Mouse (Mus musculus): ENCODE data around the gene Pla2g1b. TPM values are rescaled to one million over a fixed set of nuclear protein-coding genes. Genes with fewer than 3 reads are reported as not detected.
A peak's percentile ranks its signal among the peaks of the same experiment; 100 is the strongest.

Gene Pla2g1b
- polyA plus RNA-seq, 1 experiment, result not detected

DNA sequence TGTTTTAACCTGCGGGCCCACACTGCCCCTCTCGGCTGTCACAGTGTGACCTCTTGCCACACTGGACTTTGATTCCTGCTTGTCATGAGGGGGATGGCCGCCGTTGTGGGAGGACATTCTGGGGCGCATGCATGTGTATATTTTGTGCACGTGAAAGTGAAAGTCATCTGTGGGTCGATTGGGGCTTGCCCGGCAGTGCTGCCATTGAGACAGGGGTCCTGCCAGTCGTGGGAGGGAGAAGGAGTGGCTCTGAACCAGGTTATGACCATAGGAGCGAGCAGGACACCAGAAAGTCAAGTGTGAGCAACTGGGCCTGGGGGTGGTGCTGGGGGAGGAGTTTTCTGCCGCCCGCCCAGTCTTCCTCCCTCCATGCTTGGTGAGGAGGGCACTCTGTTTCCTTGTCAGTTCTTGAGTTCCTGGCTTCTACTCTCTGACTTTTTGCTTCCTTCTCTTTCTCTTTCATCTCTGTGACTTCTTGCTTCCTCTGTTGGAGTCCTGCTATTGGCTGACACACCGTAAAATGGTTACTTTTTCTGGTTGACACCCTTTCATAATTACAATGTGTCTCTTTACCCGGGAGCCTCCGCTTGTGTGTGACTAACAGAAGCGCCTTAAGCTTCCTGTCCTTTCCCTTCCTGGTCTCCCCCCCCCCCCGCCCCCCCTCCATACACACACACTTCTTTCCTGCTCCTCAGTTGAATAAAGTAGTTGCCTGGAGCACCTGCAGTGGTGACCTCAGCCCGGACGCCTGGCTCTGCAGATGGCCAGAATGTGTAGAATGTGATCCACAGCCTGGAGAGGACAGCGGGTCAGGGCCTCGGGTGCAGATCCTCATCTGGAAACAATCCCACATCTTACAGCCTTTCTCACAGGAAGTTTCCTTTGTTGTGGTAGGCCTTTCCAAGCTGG, 55.7 kb downstream of the Pla2g1b start:
- Histone ChIP-seq H3K27me3 (replicated peaks) (no peaks in the 10 kb centered on the region), H3K36me3 (replicated peaks; ENCODE audit: low read length) (peaks cover 44% of the 10 kb centered on the region), H3K4me1 (peaks cover 85% of the 10 kb centered on the region), H3K9me3 (no peaks in the 10 kb centered on the region), H3K4me3 (replicated peaks) (peak overlapping the region; percentile 92)
- TF ChIP-seq FLI1 (IDR thresholded peaks at IDR 0.05; ENCODE audit: low read length) (no peak), GATA1 (IDR thresholded peaks at IDR 0.05; ENCODE audit: borderline replicate concordance, low read length) (no peak)

DNA sequence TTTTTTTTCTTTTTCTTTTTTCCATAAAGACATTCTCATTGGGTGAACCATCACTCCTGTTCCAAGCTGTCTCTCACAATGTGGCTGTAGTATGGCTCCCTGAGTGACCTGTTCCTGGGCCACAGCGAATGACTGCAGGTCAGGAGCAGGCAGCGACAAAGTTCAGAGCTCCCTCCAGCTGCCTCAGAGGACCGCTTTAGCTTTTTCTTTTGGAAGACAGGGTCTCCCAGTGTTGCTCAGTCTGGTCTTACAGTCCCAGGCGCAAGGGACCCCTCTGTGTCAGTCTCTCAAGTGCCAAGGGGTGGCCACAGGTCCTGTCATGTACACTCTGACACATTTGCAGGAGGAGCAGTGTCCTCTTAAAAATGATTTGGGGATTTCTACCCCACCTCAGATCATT, 56.5 kb downstream of the Pla2g1b start:
- Histone ChIP-seq H3K9me3 (no peaks in the 10 kb centered on the region), H3K27me3 (replicated peaks) (no peaks in the 10 kb centered on the region), H3K4me3 (replicated peaks) (peak overlapping the region; percentile 35), H3K4me1 (peaks cover 83% of the 10 kb centered on the region), H3K36me3 (replicated peaks; ENCODE audit: low read length) (peaks cover 47% of the 10 kb centered on the region)
- TF ChIP-seq GATA1 (IDR thresholded peaks at IDR 0.05; ENCODE audit: borderline replicate concordance, low read length) (no peak), FLI1 (IDR thresholded peaks at IDR 0.05; ENCODE audit: low read length) (no peak)

- Histone ChIP-seq H3K9me3 (no peaks in the 10 kb centered on the region), H3K36me3 (replicated peaks; ENCODE audit: low read length) (peaks cover 49% of the 10 kb centered on the region), H3K27me3 (replicated peaks) (no peaks in the 10 kb centered on the region), H3K4me1 (peaks cover 85% of the 10 kb centered on the region), H3K4me3 (replicated peaks) (no peak overlapping the region)
- no peak for TF ChIP-seq FLI1 (IDR thresholded peaks at IDR 0.05; ENCODE audit: low read length)
- no peak for TF ChIP-seq GATA1 (IDR thresholded peaks at IDR 0.05; ENCODE audit: borderline replicate concordance, low read length)
Observed at GRCm38 (mm10) chr5:115522981-115523499, 57.0 kb downstream of the Pla2g1b start.

DNA sequence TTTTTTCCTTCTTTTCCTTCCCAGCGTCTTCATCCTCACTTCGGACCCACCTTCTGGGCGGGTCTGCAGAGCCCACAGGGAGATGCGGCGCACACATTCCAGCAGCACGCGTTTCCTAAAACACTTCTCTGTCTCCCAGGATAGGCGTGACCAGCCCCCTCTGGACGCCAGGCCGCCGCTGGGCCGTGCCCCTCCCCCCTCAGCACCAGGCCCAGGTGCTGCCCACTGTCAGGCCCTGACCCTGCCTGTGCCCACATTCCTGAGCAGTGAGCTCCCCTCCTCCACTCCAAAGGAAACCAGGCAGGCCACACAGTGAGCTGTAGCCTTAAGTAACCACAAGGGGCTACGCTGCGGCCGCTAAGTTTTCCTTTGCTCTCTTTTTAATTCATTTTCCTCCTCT, 57.9 kb downstream of the Pla2g1b start:
- peak overlapping the region; percentile 84 for H3K4me3 ChIP-seq (replicated peaks)
- no peaks in the 10 kb centered on the region for H3K9me3 ChIP-seq
- H3K36me3 ChIP-seq (replicated peaks; ENCODE audit: low read length), result peaks cover 51% of the 10 kb centered on the region
- H3K27me3 ChIP-seq (replicated peaks), result no peaks in the 10 kb centered on the region
- TF ChIP-seq FLI1 (IDR thresholded peaks at IDR 0.05; ENCODE audit: low read length) (no peak), GATA1 (IDR thresholded peaks at IDR 0.05; ENCODE audit: borderline replicate concordance, low read length) (no peak)
- H3K4me1 ChIP-seq, result peaks cover 93% of the 10 kb centered on the region

Other genes with a start within 250 kb of the Pla2g1b start
- gene Pop5, start 230.4 kb upstream of the Pla2g1b start, polyA plus RNA-seq (2012; ENCODE audit: insufficient read depth, low replicate concordance), result 51.5 and 56.1 TPM in 2 replicates
- gene Rnf10, start 193.4 kb upstream of the Pla2g1b start, polyA plus RNA-seq (2012; ENCODE audit: insufficient read depth, low replicate concordance), result 127 and 382 TPM in 2 replicates
- 8.3 and 12.6 TPM in 2 replicates for gene Coq5, start 186.6 kb upstream of the Pla2g1b start, polyA plus RNA-seq (2012; ENCODE audit: insufficient read depth, low replicate concordance)
- 552 and 565 TPM in 2 replicates for gene Dynll1, start 165.3 kb upstream of the Pla2g1b start, polyA plus RNA-seq (2012; ENCODE audit: insufficient read depth, low replicate concordance)
- 79.3 and 86.6 TPM in 2 replicates for gene Srsf9, start 139.1 kb upstream of the Pla2g1b start, polyA plus RNA-seq (2012; ENCODE audit: insufficient read depth, low replicate concordance)
- 1.9 and 8.0 TPM in 2 replicates for gene Gatc, start 125.1 kb upstream of the Pla2g1b start, polyA plus RNA-seq (2012; ENCODE audit: insufficient read depth, low replicate concordance)
- gene Triap1, start 125.0 kb upstream of the Pla2g1b start, polyA plus RNA-seq (2012; ENCODE audit: insufficient read depth, low replicate concordance), result 7.6 TPM in 1 of 2 replicates, not detected in the other
- gene Cox6a1, start 117.3 kb upstream of the Pla2g1b start, polyA plus RNA-seq (2012; ENCODE audit: insufficient read depth, low replicate concordance), result 3,165 and 8,052 TPM in 2 replicates
- 0.02 and 2.2 TPM in 2 replicates for gene Msi1, start 36.7 kb upstream of the Pla2g1b start, polyA plus RNA-seq (2012; ENCODE audit: insufficient read depth, low replicate concordance)
- 3.1 TPM in 1 of 2 replicates, not detected in the other for gene Sirt4, start 18.5 kb downstream of the Pla2g1b start, polyA plus RNA-seq (2012; ENCODE audit: insufficient read depth, low replicate concordance)
- gene Pxn, start 40.4 kb downstream of the Pla2g1b start, polyA plus RNA-seq (2012; ENCODE audit: insufficient read depth, low replicate concordance), result 63.1 and 67.7 TPM in 2 replicates
- 975 and 2,538 TPM in 2 replicates for gene Rplp0, start 93.2 kb downstream of the Pla2g1b start, polyA plus RNA-seq (2012; ENCODE audit: insufficient read depth, low replicate concordance)
- gene Gcn1l1, start 99.0 kb downstream of the Pla2g1b start, polyA plus RNA-seq (2012; ENCODE audit: insufficient read depth, low replicate concordance), result 25.1 and 30.4 TPM in 2 replicates
- gene Rab35, start 165.6 kb downstream of the Pla2g1b start, polyA plus RNA-seq (2012; ENCODE audit: insufficient read depth, low replicate concordance), result 29.5 and 94.9 TPM in 2 replicates